Mouse (Mus musculus) kidney, postnatal 10 days (tissue): ENCODE measurements around the gene Adgrf4.
A peak's percentile ranks its signal among the peaks of the same experiment; 100 is the strongest.

Experiments used
- DNase-seq: peaks from one replicate; pipeline ENCODE4 v3.0.0; 2021; ENCODE audit warnings: mixed read lengths

Gene Adgrf4

GRCm38 (mm10) chr17:42692136-42692535 lies at the start of gene Adgrf4:
Gene Adgrf4, minus strand, starts transcription at chr17:42692284.
- DNase-seq: no peak

DNA sequence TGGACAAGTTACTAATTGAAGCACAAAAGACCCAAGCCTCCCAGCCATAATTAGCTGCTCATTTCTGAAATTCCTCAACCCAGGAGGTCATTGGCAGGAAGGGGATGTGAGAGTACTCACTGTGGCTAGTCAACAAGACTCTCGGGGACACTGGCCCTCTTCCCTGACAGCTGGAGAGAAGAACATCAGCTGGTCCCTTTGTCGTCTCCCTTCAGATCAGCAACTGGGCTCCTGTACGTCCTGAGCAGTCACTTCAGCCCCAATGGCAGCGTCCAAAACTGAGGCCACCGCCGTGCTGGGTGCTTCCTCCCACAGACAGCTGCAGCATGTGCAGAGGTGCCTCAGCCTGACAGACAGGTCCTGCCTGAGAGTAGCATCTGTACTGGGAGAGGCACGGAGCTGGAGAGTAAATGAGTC lies 49.7 kb upstream of the Adgrf4 start, which contains the start of gene Adgrf2:
TSS of gene Adgrf2 (minus strand) at position 379 of the 417 bp plus-strand sequence.
- DNase-seq: peak; percentile 61

DNA sequence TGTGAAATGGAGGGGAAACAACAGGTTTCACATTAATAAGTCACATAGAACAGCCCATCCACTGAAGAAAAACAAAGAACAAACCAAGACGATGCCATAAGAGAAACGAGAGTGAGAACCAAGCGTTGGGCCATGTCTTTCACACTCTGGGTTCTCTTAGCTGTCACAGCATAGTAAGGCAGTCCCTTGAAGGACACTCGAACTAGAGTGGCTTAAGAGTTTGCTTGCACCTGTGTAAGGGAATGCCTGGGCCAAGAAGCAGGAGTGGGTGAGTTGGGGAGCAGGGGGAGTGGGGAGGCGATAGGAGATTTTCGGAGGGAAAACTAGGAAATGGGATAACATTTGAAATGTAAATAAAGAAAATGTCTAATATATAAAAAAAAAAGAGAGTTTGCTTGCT lies 46.7 kb upstream of the Adgrf4 start:
- no peak for DNase-seq

GRCm38 (mm10) chr17:42717161-42717560 lies 25.1 kb upstream of the Adgrf4 start:
- DNase-seq: no peak

- no peak for DNase-seq
Observed at GRCm38 (mm10) chr17:42714991-42715390, 22.9 kb upstream of the Adgrf4 start.

DNA sequence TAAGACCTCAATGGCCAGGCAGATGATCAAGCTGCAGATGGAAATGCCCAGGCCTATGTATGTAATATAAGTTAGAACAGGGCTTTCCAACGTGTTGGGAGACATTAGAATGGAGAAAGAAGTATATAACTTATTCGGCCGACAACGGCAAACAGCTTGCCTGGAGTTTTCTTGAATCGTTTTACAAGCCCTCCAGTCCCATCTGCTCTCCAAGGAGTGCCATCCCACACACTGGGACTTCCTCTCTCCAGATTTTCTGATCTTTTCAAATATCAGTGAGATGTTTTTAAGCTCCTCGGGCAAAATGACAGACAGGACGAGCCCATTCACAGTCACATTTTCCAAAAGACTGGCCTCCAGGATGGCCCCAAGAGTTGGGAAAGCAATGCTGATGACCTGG lies 18.6 kb upstream of the Adgrf4 start:
- no peak for DNase-seq

GRCm38 (mm10) chr17:42705611-42706010 lies 13.5 kb upstream of the Adgrf4 start:
- no peak for DNase-seq

DNA sequence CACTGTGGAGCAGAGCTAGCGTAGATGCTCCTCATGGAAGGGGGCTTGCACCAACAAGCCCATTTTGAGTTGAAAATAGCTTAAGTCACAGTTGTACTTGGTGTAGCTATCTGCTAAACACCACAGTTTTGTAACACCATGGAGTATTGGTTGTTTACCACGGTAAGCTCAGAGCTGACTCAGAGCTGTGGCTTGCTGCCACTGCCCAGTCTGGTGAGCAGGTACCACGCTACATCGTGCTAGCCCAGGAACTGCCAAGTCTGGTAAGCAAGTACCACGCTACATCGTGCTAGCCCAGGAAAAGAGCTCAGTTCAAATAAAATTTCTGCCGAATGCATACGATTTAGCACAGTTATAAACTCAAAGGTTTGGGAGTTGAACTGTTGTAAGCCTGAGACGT lies 10.1 kb upstream of the Adgrf4 start:
- DNase-seq: no peak

DNA sequence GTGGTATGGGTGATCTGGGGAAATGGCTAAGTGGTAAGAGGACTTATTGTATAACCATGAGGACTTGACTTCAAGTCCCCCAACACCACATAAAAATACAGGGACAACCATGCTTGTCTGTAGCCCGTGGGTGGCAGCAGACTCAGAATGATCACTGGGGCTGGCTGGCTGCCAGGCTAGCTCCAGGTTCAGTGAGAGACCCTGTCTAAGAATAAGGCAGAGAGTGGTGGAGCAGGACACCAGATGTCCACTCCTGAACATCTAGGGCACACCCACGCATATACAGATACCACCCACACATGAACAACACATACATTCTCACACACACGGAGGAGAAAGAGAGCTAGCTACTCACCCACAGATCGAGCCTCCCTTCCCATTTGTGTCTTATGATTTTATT lies 2.6 kb upstream of the Adgrf4 start:
- peak; percentile 20 for DNase-seq

DNA sequence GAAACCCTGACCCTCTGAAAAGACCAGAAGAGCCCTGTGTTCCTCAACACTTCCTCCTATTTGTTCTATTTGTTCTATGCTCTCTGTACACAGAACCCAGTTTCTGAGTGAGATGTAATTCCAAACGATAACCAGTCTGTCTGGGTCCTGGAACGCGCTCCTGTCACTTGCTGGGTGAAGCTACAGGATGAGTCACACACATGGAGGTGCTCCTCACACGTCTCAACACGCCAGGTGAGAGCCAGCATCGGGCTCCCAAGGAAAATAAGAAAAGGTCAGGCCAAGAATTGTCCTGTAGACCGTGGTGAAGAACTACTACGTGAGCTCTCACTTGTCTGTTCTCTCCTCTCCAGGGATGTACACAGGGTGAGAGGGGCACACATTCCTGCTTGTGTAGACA lies 1.6 kb downstream of the Adgrf4 start:
- no peak for DNase-seq

- peak; percentile 70 for DNase-seq
Observed at GRCm38 (mm10) chr17:42658634-42659422, 33.3 kb downstream of the Adgrf4 start.

GRCm38 (mm10) chr17:42643416-42643815 lies 48.7 kb downstream of the Adgrf4 start:
- no peak for DNase-seq

- DNase-seq: no peak
Observed at GRCm38 (mm10) chr17:42630206-42630605, 61.9 kb downstream of the Adgrf4 start.

GRCm38 (mm10) chr17:42613043-42613737 lies 78.9 kb downstream of the Adgrf4 start:
- peak; percentile 57 for DNase-seq

- DNase-seq: no peak
Observed at GRCm38 (mm10) chr17:42611295-42611694, 80.8 kb downstream of the Adgrf4 start, which contains the start of gene Opn5. Gene Opn5, minus strand, starts transcription at chr17:42611395.

DNA sequence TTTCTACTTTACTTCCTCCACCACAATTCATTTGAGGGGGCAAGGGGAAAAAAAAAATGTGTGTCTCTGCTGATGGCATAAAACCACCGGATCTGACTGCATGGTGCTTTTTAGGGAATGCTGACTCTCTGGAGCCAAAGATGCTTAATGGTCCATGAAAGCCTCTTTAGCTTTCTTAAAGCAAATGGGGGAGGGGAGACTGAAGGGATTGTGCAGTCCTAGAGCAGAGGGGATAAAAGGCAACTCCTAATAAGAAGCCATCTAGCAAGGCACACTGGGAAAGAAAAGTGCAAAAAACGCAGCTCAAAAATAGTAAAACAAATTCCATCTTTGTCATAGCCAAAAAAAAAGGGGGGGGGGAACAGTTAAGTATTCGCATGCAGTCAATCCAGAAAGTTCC lies 83.8 kb downstream of the Adgrf4 start:
- no peak for DNase-seq
